Mouse (Mus musculus) urinary bladder, postnatal 0 days (tissue): ENCODE data around the gene Lamtor2. TPM values are rescaled to one million over a fixed set of nuclear protein-coding genes. Genes with fewer than 3 reads are reported as not detected.

Experiments used
- microRNA counts: library from miRNA; unstranded; fragments of <30 nt; microRNA quantifications from one replicate; lab custom pipeline; 2016
- microRNA-seq: library from miRNA; unstranded; fragments of <30 nt; microRNA quantifications from one replicate; pipeline ENCODE4, GENCODE M21; 2016
- polyA plus RNA-seq: library from polyadenylated mRNA; unstranded; fragments of >200 nt; fragmentation: Nextera tagmentation; extraction: Ambion mirVana; gene quantifications from 2 replicates; pipeline ENCODE4 v1.2.1, GENCODE M21; 2015

The Lamtor2 gene
- polyA plus RNA-seq, result 127 and 138 TPM in 2 replicates

GRCm38 (mm10) chr3:88552676-88553524 lies at the start of gene Lamtor2:
Lamtor2 (minus strand) TSS chr3:88553074.

GRCm38 (mm10) chr3:88575540-88575939 lies 22.7 kb upstream of the Lamtor2 start, which contains the start of gene Ssr2:
Ssr2 (plus strand) TSS chr3:88575876.

GRCm38 (mm10) chr3:88553525-88553879 lies 628 bp upstream of the Lamtor2 start, which contains the start of gene Ubqln4:
Ubqln4 (plus strand) TSS chr3:88553758.

DNA sequence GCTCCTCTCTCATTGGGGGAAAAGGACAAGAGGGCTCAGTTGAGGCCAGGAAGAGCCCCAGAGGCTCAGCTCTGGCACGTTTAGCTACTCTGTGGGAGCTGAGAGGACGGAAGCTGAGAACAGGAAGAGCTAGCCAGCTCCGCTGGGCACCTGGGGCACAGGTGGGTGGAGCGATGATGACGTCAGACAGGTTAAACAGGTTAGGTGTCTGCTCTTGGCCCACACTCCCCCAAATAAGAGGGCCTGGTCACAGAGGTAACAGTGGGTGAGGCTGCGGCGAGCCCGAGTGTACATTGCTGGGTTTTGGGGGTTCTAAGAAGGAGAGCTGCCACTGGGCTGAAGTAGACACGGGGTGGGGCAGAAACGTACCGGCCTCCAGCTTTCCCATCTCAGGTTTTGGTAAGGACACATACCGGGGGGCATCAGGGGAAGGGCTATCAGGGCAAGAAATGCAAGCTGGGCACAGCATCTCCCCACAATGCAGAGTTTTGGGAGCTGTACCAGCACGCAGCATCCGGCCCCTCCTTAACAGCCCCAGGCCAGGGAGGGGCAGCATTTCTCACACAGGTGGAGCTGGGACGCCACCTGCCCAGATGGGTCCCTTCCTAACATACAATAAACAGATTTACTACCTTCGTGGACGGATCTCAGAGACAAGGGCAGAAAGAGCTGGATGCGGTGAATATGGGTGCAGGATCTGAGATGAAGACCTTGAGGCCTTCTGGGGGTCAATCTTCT lies 4.5 kb downstream of the Lamtor2 start, which contains the start of gene Rab25:
Gene Rab25 (minus strand): TSS at position 121 of the 738 bp plus-strand sequence.

GRCm38 (mm10) chr3:88532299-88532674 lies 20.6 kb downstream of the Lamtor2 start, which contains the start of gene Mex3a:
Mex3a (plus strand) TSS chr3:88532395.

GRCm38 (mm10) chr3:88509692-88510420 lies 43.0 kb downstream of the Lamtor2 start, which contains the start of gene Lmna:
Lmna (minus strand) TSS chr3:88509956.

MicroRNA genes within 50 kb of the gene (microRNA counts, 519-probe panel; counts per million panel counts)
- not detected for microRNA mmu-miR-1905 (lab: Ali Mortazavi, UCI)

Small RNAs within 50 kb of the gene (microRNA-seq; reads per million reads assigned to microRNA genes)
- not detected for gene Mir1905

Other genes with a start within 250 kb of the Lamtor2 start
- gene Glmp, start 228.1 kb downstream of the Lamtor2 start, polyA plus RNA-seq, result 157 and 169 TPM in 2 replicates
- gene Tmem79, start 216.9 kb downstream of the Lamtor2 start, polyA plus RNA-seq, result 29.9 and 30.1 TPM in 2 replicates
- gene Smg5, start 216.8 kb downstream of the Lamtor2 start, polyA plus RNA-seq, result 25.6 and 28.1 TPM in 2 replicates
- gene Paqr6, start 188.5 kb downstream of the Lamtor2 start, polyA plus RNA-seq, result 45.2 and 47.2 TPM in 2 replicates
- gene Bglap3, start 180.3 kb downstream of the Lamtor2 start, polyA plus RNA-seq, result 1.2 and 1.5 TPM in 2 replicates
- gene Bglap2, start 174.4 kb downstream of the Lamtor2 start, polyA plus RNA-seq, result 4.9 and 8.9 TPM in 2 replicates
- gene Bglap, start 168.6 kb downstream of the Lamtor2 start, polyA plus RNA-seq, result 0.49 TPM in 1 of 2 replicates, not detected in the other
- 45.0 and 46.8 TPM in 2 replicates for gene Pmf1, start 142.7 kb downstream of the Lamtor2 start, polyA plus RNA-seq
- 10.1 TPM in 2 replicates for gene Slc25a44, start 127.9 kb downstream of the Lamtor2 start, polyA plus RNA-seq
- gene Sema4a, start 91.9 kb downstream of the Lamtor2 start, polyA plus RNA-seq, result 17.7 and 20.0 TPM in 2 replicates
- 294 and 327 TPM in 2 replicates for gene Lmna, start 43.1 kb downstream of the Lamtor2 start, polyA plus RNA-seq
- 2.1 TPM in 2 replicates for gene Mex3a, start 20.7 kb downstream of the Lamtor2 start, polyA plus RNA-seq
- gene Rab25, start 4.8 kb downstream of the Lamtor2 start, polyA plus RNA-seq, result 90.9 and 91.9 TPM in 2 replicates
- gene Ubqln4, start 684 bp upstream of the Lamtor2 start, polyA plus RNA-seq, result 14.4 and 16.4 TPM in 2 replicates
- 191 and 192 TPM in 2 replicates for gene Ssr2, start 22.8 kb upstream of the Lamtor2 start, polyA plus RNA-seq
- 30.4 and 30.5 TPM in 2 replicates for gene Arhgef2, start 52.9 kb upstream of the Lamtor2 start, polyA plus RNA-seq
- gene Rxfp4, start 100.1 kb upstream of the Lamtor2 start, polyA plus RNA-seq, result not detected in 2 replicates
- 36.9 and 43.8 TPM in 2 replicates for gene Khdc4, start 132.7 kb upstream of the Lamtor2 start, polyA plus RNA-seq
- 71.1 and 85.1 TPM in 2 replicates for gene Rit1, start 163.8 kb upstream of the Lamtor2 start, polyA plus RNA-seq
- 3.7 and 4.0 TPM in 2 replicates for gene Syt11, start 222.1 kb upstream of the Lamtor2 start, polyA plus RNA-seq